In genomic region chr16:37539611-37540580, GRCm38 (mm10) we compare ENCODE assay signal across 7 mouse cellular contexts. TPM values are rescaled to one million over a fixed set of nuclear protein-coding genes. Genes with fewer than 3 reads are reported as not detected.
DNase-seq lines count a peak whose midpoint lies in the region; ATAC-seq lines count a peak whose summit lies in the region.

Gene Gtf2e1 (minus strand): TSS chr16:37539789.
Gene Rabl3 (plus strand): TSS chr16:37539885.

- H3K27me3 ChIP-seq in embryonic facial prominence, embryonic 12.5 days, result no peaks in the 10 kb centered on the region
- H3K27me3 ChIP-seq in limb, embryonic 11.5 days (ENCODE audit: control insufficient read depth, insufficient read depth, low read length), result no peaks in the 10 kb centered on the region
- no peaks in the 10 kb centered on the region for H3K27me3 ChIP-seq in midbrain, embryonic 14.5 days (ENCODE audit: control insufficient read depth, insufficient read depth, low read length)

- peak within 1 kb of the TSS; percentile 88 for H3K4me3 ChIP-seq in embryonic facial prominence, embryonic 12.5 days
- H3K4me3 ChIP-seq in limb, embryonic 11.5 days (ENCODE audit: low read depth, low read length), result peak within 1 kb of the TSS; percentile 84
- peak within 1 kb of the TSS; percentile 88 for H3K4me3 ChIP-seq in midbrain, embryonic 14.5 days (replicated peaks; ENCODE audit: low read depth, low read length)

- H3K4me2 ChIP-seq in embryonic facial prominence, embryonic 12.5 days (replicated peaks), result peak within 1 kb of the TSS; percentile 71
- H3K4me2 ChIP-seq in limb, embryonic 11.5 days (ENCODE audit: low read depth, severe bottlenecking), result peak within 1 kb of the TSS; percentile 80
- peak within 1 kb of the TSS; percentile 78 for H3K4me2 ChIP-seq in midbrain, embryonic 14.5 days (ENCODE audit: low read length)

- peak; percentile 93 for DNase-seq in adrenal gland, postnatal 25 days
- peak; percentile 100 for DNase-seq in heart, adult 11 months
- peak; percentile 98 for DNase-seq in kidney, adult 18-20 months
- peak; percentile 96 for DNase-seq in limb, embryonic 11.5 days (ENCODE audit: low spot score)
- DNase-seq in midbrain, embryonic 14.5 days, result peak; percentile 99
- peak; percentile 88 to 91 for DNase-seq in spleen, adult 18-20 months

- H3K27ac ChIP-seq in embryonic facial prominence, embryonic 12.5 days, result peak within 1 kb of the TSS; percentile 75
- peak within 1 kb of the TSS; percentile 80 for H3K27ac ChIP-seq in limb, embryonic 11.5 days (replicated peaks; ENCODE audit: low read depth, low read length)
- peak within 1 kb of the TSS; percentile 93 for H3K27ac ChIP-seq in midbrain, embryonic 14.5 days (replicated peaks; ENCODE audit: low read depth, low read length)

- ATAC-seq in embryonic facial prominence, embryonic 12.5 days (ENCODE audit: insufficient number of reproducible peaks, insufficient read depth, low FRiP score, low TSS enrichment), result peak; percentile 98
- ATAC-seq in limb, embryonic 11.5 days (ENCODE audit: insufficient number of reproducible peaks, low FRiP score, low TSS enrichment, low read depth), result peak; percentile 100
- peak; percentile 99 for ATAC-seq in midbrain, embryonic 14.5 days (ENCODE audit: low FRiP score, low TSS enrichment)

- no peaks in the 10 kb centered on the region for H3K9me3 ChIP-seq in embryonic facial prominence, embryonic 12.5 days
- no peaks in the 10 kb centered on the region for H3K9me3 ChIP-seq in limb, embryonic 11.5 days (ENCODE audit: control insufficient read depth, low read length)
- H3K9me3 ChIP-seq in midbrain, embryonic 14.5 days (ENCODE audit: control insufficient read depth, low read length), result no peaks in the 10 kb centered on the region

- peaks cover 12% of the 10 kb centered on the region for H3K36me3 ChIP-seq in embryonic facial prominence, embryonic 12.5 days
- no peaks in the 10 kb centered on the region; the same call in 1 of the 2 replicates for H3K36me3 ChIP-seq in limb, embryonic 11.5 days (ENCODE audit: control insufficient read depth, insufficient read depth, low read length)
- peaks cover 14% of the 10 kb centered on the region; the same call in 1 of the 2 replicates for H3K36me3 ChIP-seq in midbrain, embryonic 14.5 days (ENCODE audit: control insufficient read depth, insufficient read depth, low read length)

- 2% methylated on average over 41 of the region's 41 CpGs for WGBS in embryonic facial prominence, embryonic 12.5 days
- 2% methylated on average over 41 of the region's 41 CpGs for WGBS in limb, embryonic 11.5 days
- WGBS in midbrain, embryonic 14.5 days, result 2% methylated on average over 41 of the region's 41 CpGs

- H3K9ac ChIP-seq in embryonic facial prominence, embryonic 12.5 days, result peak within 1 kb of the TSS; percentile 84
- H3K9ac ChIP-seq in limb, embryonic 11.5 days (ENCODE audit: low read length), result peak within 1 kb of the TSS; percentile 84
- peak within 1 kb of the TSS; percentile 89 for H3K9ac ChIP-seq in midbrain, embryonic 14.5 days (replicated peaks; ENCODE audit: low read length)

- H3K4me1 ChIP-seq in embryonic facial prominence, embryonic 12.5 days, result peaks cover 11% of the 10 kb centered on the region; the same call in 1 of the 2 replicates
- H3K4me1 ChIP-seq in limb, embryonic 11.5 days (ENCODE audit: control insufficient read depth, insufficient read depth, low read length), result 0 out of 2 replicates have a peak, but pooled peaks cover 2% of the 10 kb centered on the region
- H3K4me1 ChIP-seq in midbrain, embryonic 14.5 days (ENCODE audit: control insufficient read depth, insufficient read depth, low read length), result peaks cover 14% of the 10 kb centered on the region

RNA-seq across cellular contexts. Expression of gene Gtf2e1, which starts in this region (rescaled TPM):
- 14.5 and 18.9 TPM in 2 replicates for total RNA-seq in adrenal gland, postnatal 25 days (2021)
- 39.0 and 39.7 TPM in 2 replicates for polyA plus RNA-seq in embryonic facial prominence, embryonic 12.5 days (2016; fragmentation: Nextera tagmentation; extraction: Ambion mirVana)
- polyA plus RNA-seq in limb, embryonic 11.5 days (2014; fragmentation: Nextera tagmentation; extraction: Ambion mirVana), result 45.4 and 50.1 TPM in 2 replicates
- polyA plus RNA-seq in midbrain, embryonic 14.5 days (2014; fragmentation: Nextera tagmentation; extraction: Ambion mirVana), result 29.8 and 41.5 TPM in 2 replicates

RNA-seq across cellular contexts. Expression of gene Rabl3, which starts in this region (rescaled TPM):
- 11.4 and 12.3 TPM in 2 replicates for total RNA-seq in adrenal gland, postnatal 25 days (2021)
- 30.4 and 33.5 TPM in 2 replicates for polyA plus RNA-seq in embryonic facial prominence, embryonic 12.5 days (2016; fragmentation: Nextera tagmentation; extraction: Ambion mirVana)
- polyA plus RNA-seq in limb, embryonic 11.5 days (2014; fragmentation: Nextera tagmentation; extraction: Ambion mirVana), result 42.7 and 42.9 TPM in 2 replicates
- polyA plus RNA-seq in midbrain, embryonic 14.5 days (2014; fragmentation: Nextera tagmentation; extraction: Ambion mirVana), result 20.5 and 26.3 TPM in 2 replicates

Comparison
In these comparisons a context has a peak if more than half of its experiments do, and no peak if none do; other contexts are left out.
1. Peak in every context shown above with its lines: DNase-seq, ATAC-seq, H3K4me3 ChIP-seq and H3K27ac ChIP-seq.